Mouse (Mus musculus) lung, embryonic 16.5 days (tissue): ENCODE data around the gene Gjb5. TPM values are rescaled to one million over a fixed set of nuclear protein-coding genes. Genes with fewer than 3 reads are reported as not detected.

Experiments
- ATAC-seq: fragments of 200-750 bp; cut with Nextera tagmentation; 2 replicates; pipeline ENCODE4 v1.8.0; 2017; ENCODE audit warnings: low read depth, mild to moderate bottlenecking, moderate library complexity
- H3K27ac ChIP-seq: fragments of 300-500 bp; sonication (generic); 2 replicates; pipeline ENCODE4 v1.5.1; 2014; ENCODE audit warnings: mild to moderate bottlenecking, control low read depth, low read length
- H3K27me3 ChIP-seq: fragments of 300-500 bp; sonication (generic); 2 replicates; pipeline ENCODE4 v1.6.1; 2014; ENCODE audit warnings: low read depth, low read length, mixed read lengths; ENCODE audit not compliant: control insufficient read depth, insufficient read depth
- H3K36me3 ChIP-seq: fragments of 300-500 bp; sonication (generic); 2 replicates; pipeline ENCODE4 v1.6.1; 2014; ENCODE audit warnings: low read length; ENCODE audit not compliant: control insufficient read depth, insufficient read depth
- H3K4me1 ChIP-seq: fragments of 300-500 bp; sonication (generic); replicated peaks from 2 replicates; pipeline ENCODE4 v1.6.1; 2014; ENCODE audit warnings: low read length, mixed read lengths; ENCODE audit not compliant: control insufficient read depth, insufficient read depth
- H3K4me2 ChIP-seq: fragments of 300-500 bp; sonication (generic); 2 replicates; pipeline ENCODE4 v1.6.1; 2014; ENCODE audit warnings: low read depth, low read length, control low read depth
- H3K4me3 ChIP-seq: fragments of 300-500 bp; sonication (generic); 2 replicates; pipeline ENCODE4 v1.5.1; 2014; ENCODE audit warnings: mild to moderate bottlenecking, low read length, control low read depth
- H3K9ac ChIP-seq: fragments of 300-500 bp; sonication (generic); 2 replicates; pipeline ENCODE4 v1.6.1; 2014; ENCODE audit warnings: low read length, control low read depth
- H3K9me3 ChIP-seq: fragments of 300-500 bp; sonication (generic); 2 replicates; pipeline ENCODE4 v1.6.1; 2016; ENCODE audit warnings: low read length; ENCODE audit not compliant: control insufficient read depth
- WGBS: fragments of 180-500 bp; shearing (Covaris S2); extraction: QIAGEN DNeasy Blood & Tissue Kit; methylation state at CpG from one replicate; pipeline ENCODE4 v1.1.7; 2014; 5-methylcytosine and 5-hydroxymethylcytosine counted together
- polyA plus RNA-seq: library from polyadenylated mRNA; unstranded; fragments of >200 nt; fragmentation: Nextera tagmentation; extraction: Ambion mirVana; gene quantifications from 2 replicates; pipeline ENCODE4 v1.2.1, GENCODE M21; 2015

Gjb5 gene
- polyA plus RNA-seq, 1 experiment from 2014 or later, result 0.79 TPM

DNA sequence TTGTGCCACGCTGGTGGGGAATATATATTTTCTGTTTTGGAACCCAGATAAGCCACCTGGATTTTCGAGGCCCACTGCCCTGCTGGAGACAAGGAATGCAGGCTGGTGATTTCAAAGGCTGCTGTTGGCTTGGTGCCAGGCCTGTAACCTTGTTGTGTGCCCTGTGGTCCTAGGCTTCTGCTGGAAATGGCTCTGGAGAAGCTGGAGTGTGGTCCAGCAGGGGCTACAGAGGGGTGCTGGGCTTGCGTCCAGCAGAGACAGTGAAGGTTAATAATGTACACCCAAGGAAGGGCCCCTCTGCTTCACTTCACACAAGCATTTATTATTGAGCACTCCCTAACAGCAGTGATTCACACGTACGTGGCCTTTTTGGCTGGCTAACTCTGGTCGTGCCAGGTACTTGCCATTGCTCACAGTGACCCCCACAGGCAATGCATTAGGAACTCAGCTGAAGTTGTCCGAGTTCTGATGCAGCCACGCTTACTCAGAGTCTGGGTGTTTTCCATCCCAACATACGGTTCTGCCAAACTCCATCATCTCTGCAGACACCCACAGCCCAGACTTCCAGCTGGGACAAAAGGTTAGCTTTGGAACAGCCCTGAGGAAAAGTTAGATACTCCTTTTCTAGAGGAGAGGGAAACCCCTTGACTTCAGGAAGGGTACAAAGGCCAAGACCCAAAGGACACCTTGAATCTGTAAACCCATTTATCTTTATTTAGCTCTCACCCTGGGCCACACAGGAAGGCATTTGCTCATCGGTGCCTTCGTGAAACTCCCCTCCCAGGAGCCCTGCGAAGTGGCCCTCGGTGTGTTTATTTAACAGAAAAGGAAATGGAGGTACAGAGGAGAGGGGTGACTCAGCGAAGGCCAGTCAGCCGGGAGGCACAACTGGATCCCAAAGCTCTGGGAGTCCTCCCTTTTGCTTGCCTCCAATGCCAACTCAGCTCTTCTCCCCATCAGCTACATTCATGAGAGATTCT is 3.2 kb downstream of the Gjb5 start:
- H3K9me3 ChIP-seq, result no peaks in the 10 kb centered on the region
- no peaks in the 10 kb centered on the region for H3K36me3 ChIP-seq
- H3K4me3 ChIP-seq, result no peak overlapping the region
- no peaks in the 10 kb centered on the region for H3K27me3 ChIP-seq
- no peak overlapping the region for H3K9ac ChIP-seq
- 25% methylated on average over 15 of the region's 15 CpGs for WGBS
- H3K4me2 ChIP-seq, result no peak overlapping the region
- H3K4me1 ChIP-seq, result peaks cover 8% of the 10 kb centered on the region
- no peak overlapping the region for H3K27ac ChIP-seq
- no peak for ATAC-seq

DNA sequence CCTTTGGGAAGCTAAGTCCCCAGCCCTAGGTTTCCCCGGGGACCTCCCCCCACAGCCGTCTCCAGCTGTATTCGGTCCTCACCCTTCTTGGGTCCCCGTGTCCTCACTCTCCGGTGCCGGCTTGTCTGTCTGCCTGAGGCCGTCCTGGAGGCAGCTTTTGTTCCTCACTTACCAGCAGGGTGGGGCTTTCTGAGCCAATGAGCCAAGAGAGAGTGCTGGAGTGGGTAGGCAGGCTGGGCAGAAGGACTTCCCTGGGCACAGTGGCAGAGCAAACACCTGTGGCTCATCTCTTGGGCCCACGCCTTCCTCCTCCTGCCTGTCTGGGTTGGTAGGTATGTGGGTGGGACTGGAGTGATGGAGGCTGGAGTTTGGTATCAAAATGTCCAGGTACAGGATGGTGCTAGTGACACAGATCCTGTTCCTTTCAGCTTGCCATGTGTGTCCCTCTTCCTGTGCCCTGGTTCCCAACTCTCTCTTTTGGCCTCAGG is 4.0 kb downstream of the Gjb5 start, which contains the start of gene Gjb4:
Gene Gjb4 (minus strand): TSS at position 131 of the 488 bp plus-strand sequence.
- Histone ChIP-seq H3K4me1 (peaks cover 8% of the 10 kb centered on the region), H3K27ac (no peak within 1 kb of the TSS), H3K4me3 (no peak within 1 kb of the TSS), H3K9me3 (no peaks in the 10 kb centered on the region), H3K27me3 (no peaks in the 10 kb centered on the region), H3K36me3 (no peaks in the 10 kb centered on the region), H3K9ac (no peak within 1 kb of the TSS), H3K4me2 (no peak within 1 kb of the TSS)
- WGBS, result 45% methylated on average over 8 of the region's 8 CpGs
- ATAC-seq, result no peak

DNA sequence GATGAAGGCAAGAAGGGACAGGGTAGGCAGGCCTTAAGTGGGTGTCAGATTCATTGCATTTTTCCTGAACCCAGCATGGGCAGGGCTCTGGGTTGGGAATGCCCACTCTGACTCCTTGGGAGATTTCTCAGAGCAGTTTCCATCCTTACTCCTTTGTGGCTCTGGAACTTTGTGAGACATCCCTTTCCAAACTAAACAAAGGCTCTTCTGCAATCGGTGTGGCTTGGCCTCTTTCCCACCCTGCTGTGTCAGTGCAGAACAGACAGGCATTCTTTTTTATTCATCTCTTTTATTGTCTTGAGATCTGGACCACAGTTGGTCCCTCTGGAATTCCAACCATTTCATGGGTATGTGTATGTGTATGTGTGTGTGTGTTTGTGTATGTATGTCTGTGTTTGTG is 5.4 kb downstream of the Gjb5 start:
- Histone ChIP-seq H3K4me3 (no peak overlapping the region), H3K4me1 (peaks cover 8% of the 10 kb centered on the region), H3K36me3 (no peaks in the 10 kb centered on the region), H3K4me2 (no peak overlapping the region), H3K9me3 (no peaks in the 10 kb centered on the region), H3K27me3 (no peaks in the 10 kb centered on the region), H3K9ac (no peak overlapping the region), H3K27ac (no peak overlapping the region)
- ATAC-seq, result no peak
- 35% methylated on average over 1 of the region's 1 CpGs for WGBS

DNA sequence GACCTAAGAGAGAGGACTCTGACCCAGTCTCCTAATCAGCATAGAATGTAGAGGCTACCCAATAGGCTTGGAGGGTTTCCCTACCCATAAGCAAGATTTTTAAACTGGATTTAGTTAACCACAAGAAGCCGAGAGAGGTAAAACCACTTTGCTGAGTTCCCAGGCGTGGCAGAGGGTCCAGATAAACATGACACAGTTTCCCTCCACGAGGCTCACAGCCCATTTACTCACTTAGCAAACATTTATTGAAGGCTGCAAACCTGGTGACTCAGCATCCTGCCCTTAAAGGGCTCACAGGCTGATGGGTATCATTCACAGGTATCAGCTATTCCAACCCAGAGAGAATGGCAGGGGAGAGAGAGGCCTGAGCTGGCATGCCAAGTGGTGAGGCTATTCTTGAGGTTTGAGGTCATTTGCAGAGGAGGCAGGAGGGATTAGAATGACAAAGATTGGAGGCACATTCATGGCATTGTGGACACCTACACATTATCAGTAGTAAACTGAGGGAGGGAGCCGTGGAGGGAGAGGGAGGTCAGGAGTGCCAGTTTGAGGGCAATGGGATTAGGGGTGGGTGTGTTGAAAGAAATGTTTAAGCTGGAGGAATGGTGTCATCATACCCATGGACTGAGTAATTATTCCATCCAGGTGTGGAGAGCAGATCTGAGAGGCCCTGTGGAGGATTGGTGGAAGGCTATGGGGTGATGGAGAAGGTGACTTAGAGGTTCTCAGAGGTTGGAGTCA is 8.3 kb downstream of the Gjb5 start:
- H3K9ac ChIP-seq, result no peak overlapping the region
- no peak for ATAC-seq
- 40% methylated on average over 4 of the region's 4 CpGs for WGBS
- no peaks in the 10 kb centered on the region for H3K27me3 ChIP-seq
- no peak overlapping the region for H3K4me2 ChIP-seq
- H3K4me1 ChIP-seq, result peaks cover 8% of the 10 kb centered on the region
- H3K4me3 ChIP-seq, result no peak overlapping the region
- H3K36me3 ChIP-seq, result no peaks in the 10 kb centered on the region
- no peaks in the 10 kb centered on the region for H3K9me3 ChIP-seq
- H3K27ac ChIP-seq, result no peak overlapping the region

DNA sequence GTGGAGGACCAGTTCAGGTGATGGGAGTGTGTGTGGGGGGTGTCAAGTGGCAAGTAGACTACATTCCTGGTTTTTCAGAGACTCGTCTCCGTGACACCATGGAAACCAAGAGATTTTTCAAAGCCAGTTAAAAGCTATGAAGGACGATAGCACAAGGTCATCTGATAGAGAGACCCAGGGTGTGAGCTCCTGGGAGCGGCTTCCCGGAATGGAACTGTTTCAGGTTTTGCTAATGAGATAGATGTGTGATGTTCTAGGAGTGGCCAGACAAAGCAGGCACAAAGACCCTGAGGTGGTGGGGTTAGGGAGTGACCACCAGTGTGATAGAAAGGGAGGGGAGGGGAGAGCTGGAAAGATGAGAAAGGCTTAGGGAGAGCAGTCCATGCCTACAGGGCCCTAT is 13.0 kb downstream of the Gjb5 start:
- 56% methylated on average over 5 of the region's 5 CpGs for WGBS
- no peaks in the 10 kb centered on the region for H3K9me3 ChIP-seq
- H3K4me1 ChIP-seq, result no peaks in the 10 kb centered on the region
- no peak overlapping the region for H3K27ac ChIP-seq
- no peak overlapping the region for H3K9ac ChIP-seq
- no peak for ATAC-seq
- no peaks in the 10 kb centered on the region; the same call in 1 of the 2 replicates for H3K27me3 ChIP-seq
- H3K4me2 ChIP-seq, result no peak overlapping the region
- H3K36me3 ChIP-seq, result no peaks in the 10 kb centered on the region
- no peak overlapping the region for H3K4me3 ChIP-seq

DNA sequence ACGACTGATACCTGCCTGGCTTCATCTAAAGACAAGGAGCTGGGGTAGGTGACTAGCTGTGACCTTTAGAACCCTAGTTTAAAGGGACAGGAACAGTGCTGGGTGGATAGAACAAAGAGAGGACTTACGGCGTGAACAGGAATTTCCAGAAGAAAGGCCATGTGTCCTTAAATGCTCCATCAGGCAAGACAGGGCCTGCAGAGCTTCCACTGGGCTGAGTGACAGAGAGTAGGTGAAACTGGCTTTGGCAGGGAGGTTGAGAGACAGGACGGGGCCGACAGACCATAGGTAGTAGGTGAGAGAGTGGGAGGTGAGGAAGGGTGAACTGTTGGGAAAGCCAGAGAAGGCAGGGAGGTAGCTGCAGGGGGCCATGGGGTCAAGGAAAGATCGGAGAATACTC is 16.6 kb downstream of the Gjb5 start:
- 42% methylated on average over 6 of the region's 6 CpGs for whole genome bisulfite sequencing
- Histone ChIP-seq H3K4me2 (no peak overlapping the region), H3K9me3 (no peaks in the 10 kb centered on the region), H3K27me3 (no peaks in the 10 kb centered on the region; the same call in 1 of the 2 replicates), H3K9ac (no peak overlapping the region), H3K27ac (no peak overlapping the region), H3K4me1 (no peaks in the 10 kb centered on the region), H3K4me3 (no peak overlapping the region), H3K36me3 (no peaks in the 10 kb centered on the region)
- no peak for ATAC-seq

DNA sequence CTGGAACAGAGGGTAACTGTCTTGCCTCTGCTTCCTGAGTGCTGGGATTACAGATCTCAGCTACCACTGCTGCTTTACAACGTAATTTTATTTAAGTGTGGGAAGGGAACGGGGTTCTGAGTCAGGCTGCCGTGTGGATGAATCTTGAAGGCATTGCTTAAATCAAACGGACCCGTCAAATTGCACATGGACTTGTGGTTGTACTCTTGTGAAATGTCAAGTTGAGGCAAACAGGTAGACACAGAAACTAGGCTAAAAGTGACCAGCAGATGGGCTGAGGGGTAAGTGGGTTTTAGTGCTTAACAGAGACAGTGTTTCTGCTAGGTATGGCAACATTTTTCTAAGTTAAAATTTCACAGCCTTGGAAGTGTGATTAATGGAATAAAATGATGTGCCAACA is 20.3 kb downstream of the Gjb5 start:
- no peaks in the 10 kb centered on the region for H3K36me3 ChIP-seq
- H3K4me3 ChIP-seq, result no peak overlapping the region
- peaks cover 2% of the 10 kb centered on the region for H3K27me3 ChIP-seq
- H3K4me2 ChIP-seq, result no peak overlapping the region
- 78% methylated on average over 5 of the region's 5 CpGs for WGBS
- no peak overlapping the region for H3K9ac ChIP-seq
- no peaks in the 10 kb centered on the region for H3K9me3 ChIP-seq
- ATAC-seq, result no peak
- no peaks in the 10 kb centered on the region for H3K4me1 ChIP-seq
- no peak overlapping the region for H3K27ac ChIP-seq

DNA sequence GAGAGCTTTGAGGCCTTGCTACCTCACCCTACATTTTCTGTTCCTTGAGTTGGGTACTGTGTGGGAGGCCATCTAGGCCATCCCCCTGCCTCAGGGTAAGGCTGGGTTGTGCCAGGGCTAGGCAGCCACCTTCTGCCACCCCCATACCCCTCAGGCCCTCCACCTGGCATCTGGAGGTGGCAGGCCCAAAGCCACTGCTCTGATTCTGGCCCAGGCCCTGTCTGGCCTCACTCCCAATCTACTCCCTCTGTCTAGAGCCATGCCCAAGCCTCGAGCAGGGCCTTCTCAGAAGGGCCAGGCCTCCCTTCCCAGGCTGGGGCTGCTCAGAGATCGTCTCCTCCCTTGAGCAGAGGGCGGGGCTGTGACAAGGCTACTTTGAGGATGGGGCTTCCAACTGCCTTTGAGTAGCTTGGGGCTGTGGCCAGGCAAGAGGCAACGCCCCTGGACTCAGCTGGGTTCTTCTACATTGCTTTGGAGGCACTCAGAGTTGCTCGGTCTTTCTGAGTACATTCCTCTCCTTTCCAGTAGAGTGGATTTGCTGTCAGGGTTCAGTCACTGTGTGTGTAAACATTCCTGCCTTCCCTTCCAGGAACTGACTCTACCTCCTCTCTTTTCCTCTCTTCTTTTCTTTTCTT is 23.0 kb downstream of the Gjb5 start:
- H3K36me3 ChIP-seq, result no peaks in the 10 kb centered on the region
- no peak overlapping the region for H3K4me3 ChIP-seq
- H3K27ac ChIP-seq, result no peak overlapping the region
- 28% methylated on average over 5 of the region's 5 CpGs for WGBS
- ATAC-seq, result peak; percentile 81
- no peaks in the 10 kb centered on the region for H3K9me3 ChIP-seq
- no peak overlapping the region for H3K9ac ChIP-seq
- H3K4me2 ChIP-seq, result no peak overlapping the region
- peaks cover 27% of the 10 kb centered on the region for H3K27me3 ChIP-seq
- H3K4me1 ChIP-seq, result peaks cover 2% of the 10 kb centered on the region; the same call in 1 of the 2 replicates

DNA sequence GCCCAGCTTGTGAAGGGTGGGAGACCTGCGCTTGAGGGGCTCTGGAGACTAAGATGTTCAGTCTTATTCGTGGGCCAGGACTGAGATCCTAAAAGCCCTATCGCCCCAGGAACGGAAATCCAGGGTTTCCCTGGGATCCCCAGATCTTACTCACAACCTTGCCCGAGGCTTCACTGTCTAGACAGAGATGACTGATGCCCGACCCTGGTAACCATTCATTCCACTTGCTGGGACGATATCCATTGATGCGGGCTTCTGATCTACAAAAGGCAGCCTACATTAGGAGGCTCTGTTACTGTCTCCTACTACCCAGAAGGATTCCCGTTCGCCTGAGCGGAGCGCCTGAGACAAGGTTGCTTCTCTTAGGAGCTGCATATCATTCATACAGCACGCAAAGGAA is 26.8 kb downstream of the Gjb5 start:
- 32% methylated on average over 13 of the region's 13 CpGs for WGBS
- peaks cover 38% of the 10 kb centered on the region for H3K27me3 ChIP-seq
- no peak overlapping the region for H3K4me2 ChIP-seq
- no peak for ATAC-seq
- H3K36me3 ChIP-seq, result no peaks in the 10 kb centered on the region
- no peak overlapping the region for H3K4me3 ChIP-seq
- H3K27ac ChIP-seq, result no peak overlapping the region
- H3K9ac ChIP-seq, result no peak overlapping the region
- H3K9me3 ChIP-seq, result no peaks in the 10 kb centered on the region
- peaks cover 2% of the 10 kb centered on the region; the same call in 1 of the 2 replicates for H3K4me1 ChIP-seq
